Mouse (Mus musculus) embryonic fibroblast, embryonic 13.5 days (primary cell): ENCODE results near the gene Rasal2. TPM values are rescaled to one million over a fixed set of nuclear protein-coding genes. Genes with fewer than 3 reads are reported as not detected.

Source experiments
- H3K27ac ChIP-seq: 2 replicates; pipeline ENCODE4 v1.5.1; 2012; ENCODE audit warnings: low read length, control low read depth, inconsistent platforms; ENCODE audit not compliant: insufficient read depth
- H3K4me1 ChIP-seq: 2 replicates; pipeline ENCODE4 v1.6.1; 2011; ENCODE audit warnings: low read length; ENCODE audit not compliant: control insufficient read depth, insufficient read depth
- H3K4me3 ChIP-seq: 2 replicates; pipeline ENCODE4 v1.5.1; 2011; ENCODE audit warnings: mild to moderate bottlenecking, control low read depth, low read length; ENCODE audit not compliant: insufficient read depth
- CTCF ChIP-seq: IDR thresholded peaks from 2 replicates; pipeline ENCODE4 v1.5.1; 2011; ENCODE audit warnings: mild to moderate bottlenecking, control low read depth, low read length, moderate library complexity, borderline replicate concordance; ENCODE audit not compliant: insufficient read depth
- POLR2A ChIP-seq: IDR thresholded peaks from 2 replicates; pipeline ENCODE4 v1.6.1; 2011; ENCODE audit warnings: low read depth, mild to moderate bottlenecking, control low read depth, low read length, moderate library complexity
- polyA plus RNA-seq: library from polyadenylated mRNA; stranded (reverse); fragments of >200 nt; gene quantifications from 2 replicates; pipeline ENCODE4 v1.2.4, GENCODE M21; 2011; ENCODE audit warnings: low read depth; ENCODE audit not compliant: missing spikeins, insufficient read length

The Rasal2 gene
- polyA plus RNA-seq, 1 experiment = 20.1 TPM

DNA sequence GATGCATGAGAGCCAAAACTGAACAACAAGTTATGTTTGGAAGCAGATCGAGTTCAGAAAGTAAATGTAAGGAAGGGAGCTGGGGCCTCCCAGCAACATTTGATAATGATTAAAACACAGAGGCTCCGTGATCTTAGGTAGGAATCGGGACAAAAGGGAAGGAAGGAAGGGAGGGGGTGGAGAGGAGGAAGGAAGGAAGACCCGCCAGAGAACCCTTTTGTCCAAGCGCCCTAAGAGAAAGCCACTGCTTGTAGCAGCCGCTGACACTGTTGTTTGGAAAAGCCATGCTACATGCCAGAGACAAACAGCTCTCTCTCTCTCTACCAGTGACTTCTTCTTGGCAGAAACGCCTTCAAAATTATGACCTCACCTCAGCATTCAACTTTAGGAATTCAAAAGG is 5.5 kb upstream of the Rasal2 start:
- no peak for TF ChIP-seq POLR2A
- no peak for TF ChIP-seq CTCF
- H3K4me1 ChIP-seq = 0 out of 2 replicates have a peak, but pooled peaks cover 2% of the 10 kb centered on the region
- no peak overlapping the region for H3K4me3 ChIP-seq
- no peak overlapping the region for H3K27ac ChIP-seq

DNA sequence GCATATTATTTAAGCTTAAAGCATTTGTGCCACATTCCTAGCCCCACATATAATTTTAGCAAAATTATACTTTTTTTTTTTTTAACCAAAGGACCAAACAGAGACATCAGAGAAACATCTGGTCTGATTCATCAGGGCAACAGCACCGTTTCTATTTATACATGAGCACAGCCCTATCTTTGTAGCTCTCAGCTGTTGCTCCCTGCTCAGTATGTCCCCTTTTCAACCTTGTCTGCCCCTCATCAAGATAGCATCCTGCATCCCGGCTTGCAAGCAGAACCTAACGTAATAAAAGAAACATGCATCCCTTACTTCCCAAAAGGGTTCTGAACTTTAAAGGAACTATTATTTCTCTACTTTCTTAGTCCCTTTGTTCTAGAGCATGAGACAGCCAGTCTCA is 5.0 kb upstream of the Rasal2 start:
- Histone ChIP-seq H3K4me1 (0 out of 2 replicates have a peak, but pooled peaks cover 2% of the 10 kb centered on the region), H3K27ac (no peak overlapping the region), H3K4me3 (no peak overlapping the region)
- TF ChIP-seq POLR2A = no peak

DNA sequence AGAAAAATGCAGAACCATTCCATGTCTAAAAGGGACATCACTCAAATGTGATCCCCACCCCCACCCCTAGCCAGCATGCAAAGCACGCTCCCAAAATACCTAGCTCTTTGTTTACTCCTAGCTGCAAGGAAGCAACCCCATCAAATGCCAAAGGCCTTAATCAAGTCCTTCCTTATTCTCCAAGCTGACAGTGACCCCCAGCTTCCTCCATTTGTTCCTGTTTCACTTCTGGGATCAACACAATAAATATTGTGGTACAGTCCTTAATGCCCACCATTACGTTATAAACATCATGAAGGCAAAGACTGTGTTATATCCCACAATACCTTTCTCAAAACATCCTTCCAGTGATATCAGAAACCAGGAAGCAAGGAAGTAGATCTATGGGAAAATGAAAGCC is 4.2 kb upstream of the Rasal2 start:
- Histone ChIP-seq H3K4me3 (no peak overlapping the region), H3K27ac (no peak overlapping the region), H3K4me1 (0 out of 2 replicates have a peak, but pooled peaks cover 2% of the 10 kb centered on the region)
- TF ChIP-seq CTCF = no peak
- no peak for TF ChIP-seq POLR2A

DNA sequence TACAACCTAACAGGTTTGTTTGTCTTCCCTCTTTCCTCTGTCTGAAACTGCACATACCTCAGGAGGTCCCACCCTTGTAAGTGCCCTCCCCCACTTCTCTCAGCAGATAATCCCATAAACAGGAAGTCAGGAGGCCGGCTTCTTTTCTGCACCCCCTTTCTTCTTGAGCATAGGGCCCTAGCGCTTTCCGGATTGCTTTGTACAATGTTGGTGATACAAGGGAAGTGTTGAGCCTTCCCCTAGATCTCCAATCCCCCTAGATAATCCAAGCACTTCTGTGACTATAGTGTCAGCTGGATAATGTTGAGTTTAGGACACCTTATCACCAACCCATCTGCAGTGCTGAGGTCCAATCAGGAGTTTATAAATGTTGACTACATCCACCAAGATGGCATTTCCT is 3.4 kb upstream of the Rasal2 start:
- no peak for TF ChIP-seq CTCF
- TF ChIP-seq POLR2A = no peak
- Histone ChIP-seq H3K4me1 (0 out of 2 replicates have a peak, but pooled peaks cover 2% of the 10 kb centered on the region), H3K4me3 (no peak overlapping the region), H3K27ac (no peak overlapping the region)

DNA sequence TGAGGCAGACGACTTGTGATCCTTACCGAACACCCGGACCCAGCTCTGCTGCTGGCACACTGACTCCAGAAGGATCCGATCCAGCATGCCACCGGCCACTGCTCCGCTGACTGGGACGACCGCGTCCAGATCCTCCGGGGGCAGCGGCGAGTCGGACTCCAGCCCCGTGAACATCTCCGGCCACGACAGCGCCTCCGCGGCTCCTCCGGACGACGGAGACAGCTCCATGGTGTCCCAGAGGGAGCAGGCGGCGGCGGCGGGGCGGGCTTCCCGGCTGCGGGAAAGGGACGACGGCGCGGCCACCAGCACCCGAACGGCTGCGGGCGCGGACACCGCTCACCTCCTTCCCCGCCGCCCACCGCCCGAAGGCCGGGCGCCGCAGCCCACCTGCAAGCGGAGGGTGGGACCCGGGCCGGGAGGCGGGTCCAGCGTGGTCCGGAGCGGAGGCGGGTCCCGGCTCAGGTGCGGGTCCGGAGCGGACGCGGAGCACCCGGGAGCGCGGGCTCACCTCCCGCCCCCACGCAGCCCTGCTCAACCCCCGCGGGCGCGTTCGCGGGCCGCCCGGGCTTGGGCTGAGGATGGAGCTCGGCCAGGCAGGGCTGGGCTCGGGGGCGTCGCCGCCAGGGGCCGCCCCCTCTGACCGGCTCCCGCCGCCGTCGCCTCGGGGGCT is 549 bp downstream of the Rasal2 start:
- TF ChIP-seq CTCF = no peak
- TF ChIP-seq POLR2A = no peak
- Histone ChIP-seq H3K27ac (peak overlapping the region; percentile 41), H3K4me3 (peak overlapping the region; percentile 95), H3K4me1 (0 out of 2 replicates have a peak, but pooled peaks cover 3% of the 10 kb centered on the region)

DNA sequence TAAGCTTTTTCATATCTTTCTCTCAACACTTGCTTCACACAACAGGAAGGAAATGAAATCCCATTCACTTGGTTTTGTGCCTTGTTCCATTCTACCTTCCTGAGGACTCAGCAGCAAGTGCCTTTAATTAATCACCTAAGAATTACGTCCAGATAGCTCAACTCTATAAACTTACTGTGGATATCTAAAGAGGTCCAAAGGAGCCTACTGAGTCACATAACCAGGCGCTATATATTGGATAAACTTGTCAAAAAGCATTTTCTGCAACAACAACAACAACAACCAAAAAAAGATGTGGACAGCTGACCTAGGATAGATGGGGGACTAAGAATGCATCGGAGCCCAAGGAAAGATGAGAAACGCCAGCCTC is 1.1 kb downstream of the Rasal2 start:
- no peak overlapping the region; the same call in 1 of the 2 replicates for H3K27ac ChIP-seq
- H3K4me3 ChIP-seq = peak overlapping the region; percentile 95
- TF ChIP-seq POLR2A = no peak
- no peak for TF ChIP-seq CTCF
- 0 out of 2 replicates have a peak, but pooled peaks cover 3% of the 10 kb centered on the region for H3K4me1 ChIP-seq

DNA sequence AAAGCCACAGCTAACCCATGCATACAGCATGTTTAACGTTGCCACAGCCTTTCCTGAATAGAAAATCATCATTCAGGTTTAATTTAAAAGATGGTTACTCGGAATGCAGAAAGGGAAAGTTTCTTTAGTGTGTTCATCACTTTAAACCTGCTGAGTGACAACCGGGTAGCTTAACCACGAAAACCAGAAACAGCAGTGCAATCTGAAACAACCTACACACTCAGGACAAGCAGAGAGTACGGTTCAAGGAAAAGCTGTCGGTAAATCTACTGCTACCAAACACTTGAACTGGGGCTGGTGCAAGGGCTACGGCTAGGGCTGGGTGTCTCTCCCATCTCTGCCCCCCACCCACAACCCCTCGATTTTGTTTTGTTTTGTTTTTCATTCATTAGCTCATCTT is 1.5 kb downstream of the Rasal2 start:
- peak overlapping the region; percentile 95 for H3K4me3 ChIP-seq
- H3K4me1 ChIP-seq = 0 out of 2 replicates have a peak, but pooled peaks cover 3% of the 10 kb centered on the region
- H3K27ac ChIP-seq = no peak overlapping the region; the same call in 1 of the 2 replicates
- TF ChIP-seq CTCF (no peak), POLR2A (no peak)

DNA sequence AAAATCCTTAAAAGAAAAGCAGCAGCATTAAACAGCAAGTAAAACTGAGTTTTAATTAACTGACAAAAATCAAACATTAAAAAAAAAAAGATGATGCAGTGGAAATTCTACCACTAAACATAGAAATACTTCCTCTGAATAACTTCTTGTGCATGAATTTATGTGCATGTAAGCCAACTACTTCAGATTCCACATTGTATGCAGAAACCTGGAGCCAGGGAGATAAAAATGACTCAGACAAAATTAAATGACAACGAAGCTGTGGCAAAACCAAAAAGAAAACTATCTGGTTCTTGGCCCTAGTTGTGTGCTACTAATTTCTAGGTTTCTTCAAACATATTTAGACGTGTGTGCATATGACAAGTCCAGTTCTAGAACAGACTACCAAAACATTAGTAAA is 2.7 kb downstream of the Rasal2 start:
- TF ChIP-seq CTCF (no peak), POLR2A (no peak)
- H3K4me1 ChIP-seq = 0 out of 2 replicates have a peak, but pooled peaks cover 3% of the 10 kb centered on the region
- no peak overlapping the region for H3K27ac ChIP-seq
- no peak overlapping the region for H3K4me3 ChIP-seq

DNA sequence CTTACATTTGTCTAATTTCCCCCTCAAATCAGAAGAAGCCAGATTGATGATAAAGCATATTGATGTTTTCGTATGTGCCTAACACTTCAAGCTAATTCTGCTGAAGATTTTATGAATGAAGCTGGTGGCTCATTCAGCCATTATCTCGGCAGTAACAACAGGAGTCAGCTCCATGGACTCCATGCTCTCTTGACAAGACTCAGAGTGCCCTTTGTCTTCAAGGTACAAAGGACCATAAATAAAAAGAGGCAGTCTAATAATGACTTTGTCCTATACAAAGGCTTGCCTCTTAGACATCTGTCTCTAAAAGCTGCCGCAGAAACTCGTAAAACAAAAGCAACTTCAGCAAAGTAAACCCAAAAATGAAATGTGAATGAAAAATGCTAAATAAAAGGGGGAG is 24.4 kb downstream of the Rasal2 start:
- no peak for TF ChIP-seq CTCF
- TF ChIP-seq POLR2A = no peak
- Histone ChIP-seq H3K4me1 (peaks cover 3% of the 10 kb centered on the region; the same call in 1 of the 2 replicates), H3K27ac (no peak overlapping the region), H3K4me3 (no peak overlapping the region)

DNA sequence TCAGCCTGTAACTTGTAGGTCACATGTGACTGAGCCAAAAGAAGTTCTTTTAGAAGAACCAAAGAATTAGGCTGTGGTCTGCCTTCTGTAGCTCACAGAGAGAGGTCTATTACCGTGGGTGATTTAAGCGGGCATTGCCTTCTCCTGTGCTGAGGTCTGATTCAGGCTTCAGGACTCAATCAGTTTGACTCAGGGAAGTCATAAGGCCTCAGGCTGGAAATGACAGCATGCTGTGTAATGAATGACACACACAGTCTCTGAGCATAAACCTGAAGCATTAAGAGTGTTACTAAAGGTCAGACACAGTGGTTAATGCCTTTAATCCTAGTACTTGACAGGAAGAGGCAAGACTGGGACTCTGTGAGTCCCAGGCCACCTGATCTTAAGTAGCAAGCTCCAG is 31.7 kb downstream of the Rasal2 start:
- Histone ChIP-seq H3K4me1 (peaks cover 4% of the 10 kb centered on the region), H3K27ac (peak overlapping the region; percentile 92), H3K4me3 (no peak overlapping the region)
- TF ChIP-seq POLR2A (no peak), CTCF (no peak)
